Mouse (Mus musculus) embryonic fibroblast, embryonic 13.5 days (primary cell): ENCODE measurements at regions not wholly inside any gene's neighbourhood (a gene's known extent, or its start where the extent isn't known, plus 50 kb on each side); places are given as distances from the start of the nearest gene placed in this dataset.

Experiments used
- CTCF ChIP-seq: IDR thresholded peaks from 2 replicates; pipeline ENCODE4 v1.5.1; 2011; ENCODE audit warnings: mild to moderate bottlenecking, control low read depth, low read length, moderate library complexity, borderline replicate concordance; ENCODE audit not compliant: insufficient read depth
- POLR2A ChIP-seq: IDR thresholded peaks from 2 replicates; pipeline ENCODE4 v1.6.1; 2011; ENCODE audit warnings: low read depth, mild to moderate bottlenecking, control low read depth, low read length, moderate library complexity

DNA sequence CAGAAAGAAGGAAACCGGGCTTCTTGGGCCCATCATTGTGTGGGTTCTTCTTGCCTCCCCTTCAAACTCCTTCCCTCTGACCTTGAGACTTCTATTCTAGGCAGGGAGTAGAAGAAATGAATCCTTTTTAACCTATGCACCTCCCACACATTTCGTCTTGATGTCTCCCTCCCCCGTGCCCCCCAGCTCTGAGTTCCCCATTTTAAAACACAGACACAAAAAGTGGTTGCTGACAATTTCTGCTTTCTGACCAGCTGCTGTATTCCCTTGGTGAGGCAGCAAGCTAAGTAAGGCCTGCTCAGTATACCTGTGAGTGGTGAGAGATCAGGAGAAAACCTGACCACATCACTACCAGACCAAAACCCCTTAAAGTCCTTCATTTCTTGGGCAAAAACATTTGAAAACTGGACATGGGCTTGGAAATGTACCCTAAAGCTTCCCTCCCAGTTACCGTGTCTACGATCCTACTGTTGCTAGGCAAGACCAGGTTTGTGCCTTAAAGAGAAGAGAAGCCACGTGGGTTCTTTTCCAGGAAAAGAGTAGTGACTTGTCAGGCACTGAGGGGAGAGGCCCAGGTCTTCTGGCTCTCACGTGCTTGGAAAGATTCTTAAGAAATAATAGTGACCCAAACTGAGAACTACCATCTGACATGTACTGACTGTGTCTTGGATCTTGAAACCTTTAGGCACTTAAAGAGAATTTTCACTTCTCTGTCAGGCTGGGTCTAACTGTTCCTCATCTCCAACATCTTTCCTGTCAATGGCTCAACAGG is 103.2 kb upstream of the Zc3h12c start:
- no peak for TF ChIP-seq POLR2A
- no peak for TF ChIP-seq CTCF
